Mouse (Mus musculus): ENCODE data around the gene Olfr1347.

DNA sequence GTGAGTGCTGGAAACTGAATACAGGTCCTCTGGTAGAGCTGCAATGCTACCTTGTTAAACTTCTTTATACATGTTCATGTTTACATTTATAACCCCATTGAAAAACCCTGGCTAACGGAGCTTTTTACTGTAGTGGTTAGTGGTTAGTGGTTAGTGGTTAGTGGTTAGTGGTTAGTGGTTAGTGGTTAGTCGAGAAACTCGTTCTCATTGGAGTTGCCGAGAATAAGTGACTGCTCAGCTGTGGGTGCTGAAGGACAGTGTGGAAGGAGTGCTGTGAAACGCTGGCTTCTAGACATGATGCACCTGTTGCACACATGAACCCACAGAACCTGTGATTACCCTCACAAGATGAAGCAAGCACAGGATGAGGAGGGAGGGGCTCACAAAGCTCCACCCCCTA lies 51.8 kb downstream of the Olfr1347 start:
- TF ChIP-seq CTCF (IDR thresholded peaks at IDR 0.05), result no peak
- TF ChIP-seq EP300 (IDR thresholded peaks at IDR 0.05; ENCODE audit: insufficient read depth, low read depth, low read length), result no peak
